Mouse (Mus musculus) cerebellum, postnatal 25 days (tissue): ENCODE measurements around the gene Fam107b.

Experiments
- DNase-seq, 2 experiments: peaks; one replicate each; pipeline ENCODE4 v3.0.0; 2021; ENCODE audit warnings: mixed read lengths in 2 of 2

Fam107b gene

GRCm38 (mm10) chr2:3608868-3609854, 38.9 kb downstream of the Fam107b start:
- peak in 1 of 2 experiments; percentile 23 for DNase-seq

- DNase-seq = no peak
Observed at GRCm38 (mm10) chr2:3618446-3618845, 48.2 kb downstream of the Fam107b start.

GRCm38 (mm10) chr2:3621568-3621967, 51.3 kb downstream of the Fam107b start:
- no peak for DNase-seq

DNA sequence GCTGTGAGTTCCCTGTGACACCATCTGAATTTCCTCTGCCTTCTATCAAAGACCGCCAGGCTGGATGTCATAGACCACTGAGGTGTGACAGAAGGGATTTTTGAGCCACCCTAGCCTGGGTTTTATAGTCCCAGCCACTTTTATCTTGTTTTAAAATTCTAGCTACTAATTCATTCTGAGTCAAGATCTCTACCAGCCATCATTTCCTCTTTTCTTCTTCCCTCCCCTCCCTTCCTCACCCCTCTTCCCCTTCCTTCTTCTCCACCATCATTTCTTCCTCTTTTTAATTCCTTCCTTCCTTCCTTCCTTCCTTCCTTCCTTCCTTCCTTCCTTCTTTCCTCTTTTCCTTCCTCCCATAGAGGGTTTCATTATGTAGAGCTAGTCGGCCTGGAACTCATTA, 51.9 kb downstream of the Fam107b start:
- no peak for DNase-seq

- no peak for DNase-seq
Observed at GRCm38 (mm10) chr2:3623207-3623980, 53.1 kb downstream of the Fam107b start.

- DNase-seq = no peak
Observed at GRCm38 (mm10) chr2:3623981-3624584, 53.8 kb downstream of the Fam107b start.

DNA sequence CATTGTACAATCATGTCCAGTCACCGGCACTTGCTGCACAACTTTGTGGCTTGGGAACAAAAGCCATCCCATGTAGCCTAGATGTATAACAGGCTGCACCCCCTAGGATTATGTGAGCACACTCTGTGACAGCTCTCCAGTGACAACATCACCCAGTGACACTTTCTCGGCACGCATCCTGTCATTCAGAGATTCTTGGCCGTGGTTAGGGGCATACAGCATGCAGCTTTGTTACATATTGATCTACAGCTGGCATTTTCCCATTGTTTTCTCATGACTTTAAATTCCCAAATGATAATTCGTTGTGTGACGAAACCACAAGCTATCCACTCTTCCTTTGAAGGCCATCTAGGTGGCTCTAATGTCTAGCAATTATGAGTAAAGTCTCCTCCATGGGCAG, 58.8 kb downstream of the Fam107b start:
- DNase-seq = no peak

GRCm38 (mm10) chr2:3629741-3630140, 59.5 kb downstream of the Fam107b start:
- peak in 1 of 2 experiments; percentile 32 for DNase-seq

DNA sequence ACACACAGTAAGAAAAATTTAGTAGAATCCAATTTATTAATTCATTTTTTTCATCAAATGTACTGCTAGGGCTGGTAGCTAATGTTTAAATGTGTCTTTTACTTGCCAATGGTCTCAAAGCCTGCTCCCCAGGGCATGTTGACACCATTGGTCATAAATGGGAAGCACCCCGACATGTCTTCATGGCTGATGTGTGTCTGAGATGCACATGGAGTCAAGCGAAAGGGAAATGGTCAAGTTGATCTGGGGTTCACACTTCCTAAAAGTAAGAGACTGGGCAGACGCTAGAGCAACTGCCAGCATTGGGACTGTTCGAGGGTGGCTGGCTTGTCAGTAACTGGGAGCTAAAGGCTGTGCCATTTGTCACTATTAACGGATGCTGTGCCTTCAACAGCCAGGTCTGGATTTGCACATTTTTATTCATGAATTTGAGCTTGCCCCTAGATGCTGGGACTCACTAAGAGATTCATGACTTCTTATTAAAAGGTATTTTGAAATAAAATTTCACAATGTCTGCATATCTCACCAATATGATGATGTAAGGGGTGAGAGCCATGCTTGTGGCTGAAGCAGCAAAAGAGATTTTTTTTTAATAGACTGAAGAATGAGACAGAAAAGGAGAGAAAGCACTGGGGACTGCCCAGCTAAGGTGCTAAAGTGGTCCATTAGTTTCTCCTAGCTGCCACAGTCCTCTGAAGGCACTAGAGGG, 60.6 kb downstream of the Fam107b start:
- no peak for DNase-seq

- peak; percentile 17 to 30 for DNase-seq
Observed at GRCm38 (mm10) chr2:3633137-3633536, 62.8 kb downstream of the Fam107b start.

- peak; percentile 28 to 46 for DNase-seq
Observed at GRCm38 (mm10) chr2:3636771-3637170, 66.5 kb downstream of the Fam107b start.

GRCm38 (mm10) chr2:3641001-3641770, 70.9 kb downstream of the Fam107b start:
- no peak for DNase-seq

DNA sequence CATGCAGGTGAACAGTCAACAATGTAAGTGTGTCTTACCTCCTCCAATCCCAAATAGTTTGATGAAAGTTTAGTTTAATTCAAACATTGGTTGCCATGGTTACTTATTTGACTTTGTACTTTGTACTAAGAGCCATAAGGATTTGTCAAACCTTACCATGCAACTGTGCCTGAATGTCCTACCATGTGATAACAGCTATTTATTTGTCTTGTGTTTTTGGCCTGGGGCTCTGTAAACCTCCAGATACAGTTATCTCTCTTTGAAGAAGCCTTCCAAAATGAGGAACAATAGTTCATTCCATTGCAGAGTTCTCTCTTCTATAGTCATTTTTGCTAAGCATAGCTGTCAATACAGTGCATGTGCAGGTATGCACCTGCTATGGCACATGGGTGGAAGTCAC, 72.7 kb downstream of the Fam107b start:
- DNase-seq = no peak

DNA sequence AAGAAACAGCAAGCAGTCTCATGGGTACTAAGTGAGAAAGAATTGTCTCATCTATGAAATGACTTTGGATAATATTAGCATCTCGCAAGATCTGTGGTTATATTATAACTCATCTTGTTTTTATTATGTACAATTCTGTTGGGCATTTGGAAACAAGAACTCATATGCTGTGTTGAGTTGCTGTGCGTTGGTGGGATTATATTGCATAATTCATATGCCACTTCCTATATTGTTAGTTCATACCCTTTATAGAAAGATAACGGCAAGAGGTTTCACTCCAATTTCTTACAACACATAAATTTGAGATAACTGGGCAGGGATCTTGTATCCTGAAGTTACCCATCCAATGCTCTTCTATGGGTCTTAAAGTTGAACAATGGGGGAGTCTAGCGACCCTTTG, 75.5 kb downstream of the Fam107b start:
- no peak for DNase-seq

- DNase-seq = no peak
Observed at GRCm38 (mm10) chr2:3649171-3649570, 78.9 kb downstream of the Fam107b start.

DNA sequence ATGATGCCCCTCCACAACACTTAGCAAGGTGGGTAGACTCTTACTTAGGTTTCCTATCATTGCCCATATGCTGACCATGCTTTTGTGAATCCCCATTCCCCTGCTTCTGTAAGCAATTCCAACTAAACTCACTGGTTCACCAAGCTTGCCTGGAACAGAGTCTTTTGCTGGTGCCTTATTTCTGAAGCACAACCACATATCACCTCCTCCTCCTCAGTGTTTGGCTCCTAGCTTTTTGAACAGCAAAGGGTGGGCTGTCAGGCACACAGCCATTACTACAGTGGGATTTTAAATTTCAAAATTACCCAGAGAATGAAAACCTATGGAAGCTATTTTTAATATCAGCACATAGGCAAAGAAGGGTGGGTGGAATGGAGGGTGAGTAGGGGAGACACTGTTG, 84.3 kb downstream of the Fam107b start:
- no peak for DNase-seq

GRCm38 (mm10) chr2:3656091-3656490, 85.8 kb downstream of the Fam107b start:
- DNase-seq = peak; percentile 26 to 54

DNA sequence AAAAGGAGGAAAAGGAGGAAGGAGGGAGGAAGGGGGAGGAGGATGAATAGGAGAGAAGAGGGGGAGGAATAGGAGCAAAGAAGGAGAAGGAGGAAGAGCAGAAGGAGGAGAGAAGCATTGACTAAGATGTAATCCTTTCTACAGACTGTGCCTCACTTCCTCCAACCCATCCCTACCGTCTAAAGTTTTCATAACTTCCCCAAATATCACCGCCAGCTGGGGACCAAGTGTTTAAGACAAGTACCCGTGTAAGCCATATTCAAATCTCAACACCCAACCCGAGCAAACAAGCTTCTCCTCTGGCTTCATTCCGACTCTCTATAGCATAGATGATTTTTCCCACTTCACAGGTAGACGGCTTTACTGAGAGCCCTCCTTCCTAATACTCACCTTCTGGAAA, 86.5 kb downstream of the Fam107b start:
- DNase-seq = no peak

DNA sequence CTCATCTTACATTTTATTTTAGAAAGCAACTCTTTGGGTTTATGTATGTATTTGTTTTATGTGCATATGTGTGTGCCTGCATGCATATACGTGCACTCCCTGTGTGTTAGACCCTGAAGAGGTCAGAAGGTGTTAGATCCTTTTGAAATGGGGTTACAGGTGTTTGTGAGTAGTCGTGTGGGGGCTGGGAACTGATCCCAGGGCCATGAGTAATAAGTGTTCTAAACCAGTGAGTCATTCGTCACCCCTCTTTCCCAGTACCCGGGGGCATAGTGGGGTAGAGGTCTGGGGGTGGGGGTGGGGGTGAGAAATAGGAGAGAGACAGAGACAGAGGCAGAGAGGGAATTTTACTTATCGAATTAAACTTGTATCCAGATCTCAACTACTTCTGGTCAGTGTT, 87.1 kb downstream of the Fam107b start:
- DNase-seq = no peak

GRCm38 (mm10) chr2:3657811-3658730, 87.8 kb downstream of the Fam107b start:
- DNase-seq = peak in 1 of 2 experiments; percentile 6

DNA sequence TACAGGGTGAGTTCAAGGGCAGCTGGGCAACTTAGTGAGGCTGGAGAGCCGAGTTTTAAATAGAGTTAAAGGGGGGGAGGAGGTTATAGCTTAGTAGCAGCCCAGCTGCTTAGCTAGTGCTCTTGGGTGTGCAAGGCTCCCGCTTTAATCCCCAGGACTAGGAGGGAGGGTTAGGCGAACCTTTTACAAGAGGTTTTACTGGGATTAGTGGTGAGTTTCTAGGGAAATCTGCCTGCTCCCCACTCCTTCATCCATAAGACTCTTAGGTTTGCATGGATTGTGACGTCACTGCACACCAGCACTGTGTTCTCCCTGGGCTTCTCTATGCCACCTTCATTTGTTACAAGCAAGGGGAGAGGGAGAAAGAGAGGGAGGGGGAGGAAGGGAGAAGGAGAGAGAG, 88.6 kb downstream of the Fam107b start:
- DNase-seq = no peak
